Mouse (Mus musculus): ENCODE data around the gene Tshz3. TPM values are rescaled to one million over a fixed set of nuclear protein-coding genes. Genes with fewer than 3 reads are reported as not detected.

Gene Tshz3
- polyA plus RNA-seq, 1 experiment, result 8.5 TPM

DNA sequence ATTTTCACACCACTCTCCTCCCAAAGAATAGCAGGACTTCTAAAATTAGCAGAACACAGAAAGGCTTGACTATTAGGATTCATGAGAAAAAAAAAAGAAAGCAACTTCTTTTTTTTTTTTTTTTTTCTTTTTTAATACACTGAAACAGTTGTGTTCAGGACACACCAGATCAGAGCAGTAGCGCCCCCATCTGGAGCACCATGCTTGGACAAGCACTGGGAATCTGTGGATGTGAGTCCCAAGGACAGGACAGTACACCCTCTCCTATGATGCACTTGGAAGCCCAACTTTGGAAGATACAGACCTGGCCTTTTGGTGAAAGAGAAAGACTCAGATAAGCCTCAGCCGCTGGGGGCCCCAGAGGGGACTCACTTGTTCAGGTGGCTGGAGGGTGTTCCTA lies 13.8 kb downstream of the Tshz3 start:
- H3K79me3 ChIP-seq (ENCODE audit: low read depth), result peaks cover 27% of the 10 kb centered on the region
- H3ac ChIP-seq (ENCODE audit: control insufficient read depth, insufficient read length, low read depth), result no peak overlapping the region
- no peaks in the 10 kb centered on the region for H3K27me3 ChIP-seq (ENCODE audit: control insufficient read depth, insufficient read depth, insufficient read length)
- no peaks in the 10 kb centered on the region for H3K36me3 ChIP-seq (ENCODE audit: control insufficient read depth, insufficient read depth)
- no peak for TF ChIP-seq CTCF (IDR thresholded peaks at IDR 0.05; ENCODE audit: control insufficient read depth, insufficient read depth, insufficient read length)
- TF ChIP-seq CEBPB (IDR thresholded peaks at IDR 0.05; ENCODE audit: low read depth), result no peak
- TF ChIP-seq MAX (IDR thresholded peaks at IDR 0.05), result no peak
- TF ChIP-seq MYOD1 (IDR thresholded peaks at IDR 0.05; ENCODE audit: control insufficient read depth, insufficient read length, low read depth), result no peak
- no peak for TF ChIP-seq MYOG (IDR thresholded peaks at IDR 0.05; ENCODE audit: control insufficient read depth, extremely low read depth, insufficient read length)
- TF ChIP-seq FOSL1 (IDR thresholded peaks at IDR 0.05; ENCODE audit: insufficient read depth, low read length, poor library complexity, severe bottlenecking), result no peak
- no peak for TF ChIP-seq USF1 (IDR thresholded peaks at IDR 0.05; ENCODE audit: low read depth)
- peaks cover 72% of the 10 kb centered on the region for H3K79me2 ChIP-seq (ENCODE audit: control insufficient read depth, insufficient read depth)
- H3K4me3 ChIP-seq (ENCODE audit: insufficient read depth, poor library complexity, severe bottlenecking), result no peak overlapping the region

- Histone ChIP-seq H3K79me2 (ENCODE audit: control insufficient read depth, insufficient read depth) (peaks cover 69% of the 10 kb centered on the region), H3K4me3 (ENCODE audit: insufficient read depth, poor library complexity, severe bottlenecking) (no peak overlapping the region), H3ac (ENCODE audit: control insufficient read depth, insufficient read length, low read depth) (no peak overlapping the region), H3K79me3 (ENCODE audit: low read depth) (peaks cover 21% of the 10 kb centered on the region), H3K27me3 (ENCODE audit: control insufficient read depth, insufficient read depth, insufficient read length) (no peaks in the 10 kb centered on the region), H3K36me3 (ENCODE audit: control insufficient read depth, insufficient read depth) (no peaks in the 10 kb centered on the region)
- TF ChIP-seq MYOD1 (IDR thresholded peaks at IDR 0.05; ENCODE audit: control insufficient read depth, insufficient read length, low read depth) (no peak), USF1 (IDR thresholded peaks at IDR 0.05; ENCODE audit: low read depth) (no peak), MAX (IDR thresholded peaks at IDR 0.05) (no peak), FOSL1 (IDR thresholded peaks at IDR 0.05; ENCODE audit: insufficient read depth, low read length, poor library complexity, severe bottlenecking) (no peak)
Observed at GRCm38 (mm10) chr7:36714323-36714722, 16.4 kb downstream of the Tshz3 start.

DNA sequence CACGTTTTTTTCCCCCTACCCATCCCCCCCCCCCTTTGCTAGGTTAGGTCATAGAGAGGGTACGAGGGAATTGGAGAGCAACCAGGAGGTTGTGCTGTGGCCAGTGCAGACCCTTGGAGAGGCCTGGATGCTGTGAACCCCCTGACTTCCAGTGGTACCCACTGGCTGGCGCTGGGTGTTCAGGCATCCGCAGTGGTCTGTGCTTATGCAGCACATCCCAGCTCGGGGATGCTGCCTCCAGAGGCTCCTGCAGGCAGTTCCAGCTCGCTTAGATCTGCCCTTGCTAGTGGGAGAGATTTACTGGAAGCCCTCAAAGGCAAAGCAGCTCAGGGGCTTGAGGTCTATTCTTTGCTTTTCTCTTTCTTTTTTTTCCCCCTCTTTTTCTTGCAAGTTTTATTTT lies 19.3 kb downstream of the Tshz3 start:
- Histone ChIP-seq H3K4me3 (ENCODE audit: insufficient read depth, poor library complexity, severe bottlenecking) (no peak overlapping the region), H3ac (ENCODE audit: control insufficient read depth, insufficient read length, low read depth) (no peak overlapping the region), H3K27me3 (ENCODE audit: control insufficient read depth, insufficient read depth, insufficient read length) (no peaks in the 10 kb centered on the region), H3K79me2 (ENCODE audit: control insufficient read depth, insufficient read depth) (peaks cover 77% of the 10 kb centered on the region), H3K36me3 (ENCODE audit: control insufficient read depth, insufficient read depth) (no peaks in the 10 kb centered on the region), H3K79me3 (ENCODE audit: low read depth) (peaks cover 23% of the 10 kb centered on the region)
- no peak for TF ChIP-seq USF1 (IDR thresholded peaks at IDR 0.05; ENCODE audit: low read depth)
- no peak for TF ChIP-seq FOSL1 (IDR thresholded peaks at IDR 0.05; ENCODE audit: insufficient read depth, low read length, poor library complexity, severe bottlenecking)
- no peak for TF ChIP-seq MYOD1 (IDR thresholded peaks at IDR 0.05; ENCODE audit: control insufficient read depth, insufficient read length, low read depth)
- TF ChIP-seq CEBPB (IDR thresholded peaks at IDR 0.05; ENCODE audit: low read depth), result no peak
- no peak for TF ChIP-seq MYOG (IDR thresholded peaks at IDR 0.05; ENCODE audit: control insufficient read depth, extremely low read depth, insufficient read length)
- TF ChIP-seq MAX (IDR thresholded peaks at IDR 0.05), result no peak
- TF ChIP-seq CTCF (IDR thresholded peaks at IDR 0.05; ENCODE audit: control insufficient read depth, insufficient read depth, insufficient read length), result no peak

GRCm38 (mm10) chr7:36720830-36721229 lies 22.9 kb downstream of the Tshz3 start:
- peaks cover 17% of the 10 kb centered on the region for H3K79me3 ChIP-seq (ENCODE audit: low read depth)
- no peaks in the 10 kb centered on the region for H3K36me3 ChIP-seq (ENCODE audit: control insufficient read depth, insufficient read depth)
- H3K79me2 ChIP-seq (ENCODE audit: control insufficient read depth, insufficient read depth), result peaks cover 60% of the 10 kb centered on the region
- no peaks in the 10 kb centered on the region for H3K27me3 ChIP-seq (ENCODE audit: control insufficient read depth, insufficient read depth, insufficient read length)
- no peak overlapping the region for H3ac ChIP-seq (ENCODE audit: control insufficient read depth, insufficient read length, low read depth)
- no peak for TF ChIP-seq MAX (IDR thresholded peaks at IDR 0.05)
- TF ChIP-seq FOSL1 (IDR thresholded peaks at IDR 0.05; ENCODE audit: insufficient read depth, low read length, poor library complexity, severe bottlenecking), result no peak
- TF ChIP-seq MYOG (IDR thresholded peaks at IDR 0.05; ENCODE audit: control insufficient read depth, extremely low read depth, insufficient read length), result no peak
- no peak for TF ChIP-seq CEBPB (IDR thresholded peaks at IDR 0.05; ENCODE audit: low read depth)
- TF ChIP-seq CTCF (IDR thresholded peaks at IDR 0.05; ENCODE audit: control insufficient read depth, insufficient read depth, insufficient read length), result no peak
- no peak for TF ChIP-seq USF1 (IDR thresholded peaks at IDR 0.05; ENCODE audit: low read depth)
- TF ChIP-seq MYOD1 (IDR thresholded peaks at IDR 0.05; ENCODE audit: control insufficient read depth, insufficient read length, low read depth), result no peak
- no peak overlapping the region for H3K4me3 ChIP-seq (ENCODE audit: insufficient read depth, poor library complexity, severe bottlenecking)

DNA sequence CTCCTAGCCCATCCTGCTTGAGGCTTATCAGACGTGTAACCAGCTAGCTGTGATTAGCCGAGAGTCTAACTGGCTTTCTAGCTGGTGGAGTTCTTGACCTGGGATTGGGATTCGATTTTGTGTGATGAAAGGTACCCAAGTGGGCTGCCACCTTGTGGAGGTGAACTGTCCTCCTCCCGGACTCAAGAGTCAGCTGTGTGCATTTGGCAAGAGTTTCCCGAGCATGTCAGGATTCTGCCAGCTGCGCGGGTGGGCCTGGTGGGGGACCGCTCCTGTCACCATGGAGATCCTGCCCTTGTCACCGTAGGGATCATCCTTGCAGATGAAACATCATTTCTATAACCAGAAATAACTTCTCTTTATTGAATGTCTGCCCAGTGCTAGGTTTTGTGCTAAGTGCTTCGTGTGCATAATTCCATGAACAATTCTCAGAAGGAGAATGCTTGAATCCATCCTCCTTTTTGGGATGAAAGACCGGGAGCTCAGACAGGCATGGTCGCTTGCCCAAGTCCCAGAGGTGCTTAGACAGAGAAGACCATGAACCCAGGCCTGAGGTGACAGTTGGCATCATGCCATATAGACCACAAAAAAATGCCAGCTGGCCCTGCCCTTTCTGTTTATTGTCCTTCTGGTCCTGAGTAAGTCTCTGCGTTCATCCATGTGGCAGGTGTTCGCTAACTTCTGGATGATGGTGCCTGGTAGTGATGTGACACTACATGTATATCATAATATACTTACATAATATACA lies 38.6 kb downstream of the Tshz3 start:
- Histone ChIP-seq H3K27me3 (ENCODE audit: control insufficient read depth, insufficient read depth, insufficient read length) (no peaks in the 10 kb centered on the region), H3K4me3 (ENCODE audit: insufficient read depth, poor library complexity, severe bottlenecking) (no peak overlapping the region), H3K79me3 (ENCODE audit: low read depth) (peaks cover 5% of the 10 kb centered on the region), H3K79me2 (ENCODE audit: control insufficient read depth, insufficient read depth) (no peaks in the 10 kb centered on the region), H3K36me3 (ENCODE audit: control insufficient read depth, insufficient read depth) (peaks cover 4% of the 10 kb centered on the region), H3ac (ENCODE audit: control insufficient read depth, insufficient read length, low read depth) (no peak overlapping the region)
- TF ChIP-seq MYOD1 (IDR thresholded peaks at IDR 0.05; ENCODE audit: control insufficient read depth, insufficient read length, low read depth) (no peak), FOSL1 (IDR thresholded peaks at IDR 0.05; ENCODE audit: insufficient read depth, low read length, poor library complexity, severe bottlenecking) (no peak), CTCF (IDR thresholded peaks at IDR 0.05; ENCODE audit: control insufficient read depth, insufficient read depth, insufficient read length) (no peak), MYOG (IDR thresholded peaks at IDR 0.05; ENCODE audit: control insufficient read depth, extremely low read depth, insufficient read length) (no peak), CEBPB (IDR thresholded peaks at IDR 0.05; ENCODE audit: low read depth) (no peak), MAX (IDR thresholded peaks at IDR 0.05) (no peak), USF1 (IDR thresholded peaks at IDR 0.05; ENCODE audit: low read depth) (no peak)

All from C2C12 (cell line).